Mouse (Mus musculus) ovary, postnatal 36 days (tissue): ENCODE measurements around the gene Nsl1.
A peak's percentile ranks its signal among the peaks of the same experiment; 100 is the strongest.
"Not testable (repeated sequence)": the region's sequence is repeated elsewhere in the genome, so short reads cannot be mapped to it uniquely, and the experiment has no call there.

Source experiments
- DNase-seq: peaks from one replicate; pipeline ENCODE4 v3.0.0; 2022; ENCODE audit warnings: low spot score, mixed read lengths

The Nsl1 gene

GRCm38 (mm10) chr1:191062781-191063485 is at the start of gene Nsl1, which contains the start of gene Tatdn3:
Gene Nsl1, plus strand, starts transcription at chr1:191063012.
Gene Tatdn3, minus strand, starts transcription at chr1:191062932.
- peak; percentile 91 for DNase-seq

GRCm38 (mm10) chr1:191014271-191014670 is 48.5 kb upstream of the Nsl1 start:
- no peak for DNase-seq

- DNase-seq = no peak
Observed at GRCm38 (mm10) chr1:191019803-191020202, 43.0 kb upstream of the Nsl1 start.

GRCm38 (mm10) chr1:191020217-191020924 is 42.4 kb upstream of the Nsl1 start:
- no peak for DNase-seq

GRCm38 (mm10) chr1:191021016-191021415 is 41.8 kb upstream of the Nsl1 start:
- DNase-seq = no peak

DNA sequence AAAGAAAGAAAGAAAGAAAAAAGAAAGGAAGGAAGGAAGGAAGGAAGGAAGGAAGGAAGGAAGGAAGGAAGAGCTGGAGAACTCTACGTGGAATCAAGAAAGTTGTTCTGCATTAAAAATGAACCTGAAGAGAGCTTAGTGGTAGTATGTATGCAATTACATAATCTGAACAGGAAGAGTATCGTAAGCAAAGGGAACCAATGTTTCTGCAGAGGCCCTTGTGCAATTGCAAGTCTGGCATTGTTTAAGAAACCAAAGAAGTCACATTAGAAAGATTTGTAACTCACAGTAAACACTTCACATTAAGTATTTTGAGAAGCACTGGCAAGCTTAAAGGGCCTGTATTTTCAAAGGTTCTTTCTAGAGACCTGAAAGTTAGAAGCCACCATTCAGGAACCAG is 39.7 kb upstream of the Nsl1 start:
- no peak for DNase-seq

DNA sequence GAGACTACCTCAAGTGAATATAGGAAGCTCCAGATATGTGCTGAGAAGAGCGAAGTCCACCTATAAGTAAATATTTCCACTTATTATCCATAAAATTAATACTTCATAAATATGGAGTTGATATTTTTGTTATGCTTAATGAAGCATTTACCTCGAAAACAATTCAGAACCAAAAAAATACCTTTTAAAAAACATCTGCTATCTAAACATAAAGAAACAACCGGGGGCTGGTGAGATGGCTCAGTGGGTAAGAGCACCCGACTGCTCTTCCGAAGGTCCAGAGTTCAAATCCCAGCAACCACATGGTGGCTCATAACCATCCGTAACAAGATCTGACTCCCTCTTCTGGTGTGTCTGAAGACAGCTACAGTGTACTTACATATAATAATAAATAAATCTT is 39.0 kb upstream of the Nsl1 start:
- not testable (repeated sequence) for DNase-seq

- peak; percentile 6 for DNase-seq
Observed at GRCm38 (mm10) chr1:191025016-191026012, 37.5 kb upstream of the Nsl1 start.

DNA sequence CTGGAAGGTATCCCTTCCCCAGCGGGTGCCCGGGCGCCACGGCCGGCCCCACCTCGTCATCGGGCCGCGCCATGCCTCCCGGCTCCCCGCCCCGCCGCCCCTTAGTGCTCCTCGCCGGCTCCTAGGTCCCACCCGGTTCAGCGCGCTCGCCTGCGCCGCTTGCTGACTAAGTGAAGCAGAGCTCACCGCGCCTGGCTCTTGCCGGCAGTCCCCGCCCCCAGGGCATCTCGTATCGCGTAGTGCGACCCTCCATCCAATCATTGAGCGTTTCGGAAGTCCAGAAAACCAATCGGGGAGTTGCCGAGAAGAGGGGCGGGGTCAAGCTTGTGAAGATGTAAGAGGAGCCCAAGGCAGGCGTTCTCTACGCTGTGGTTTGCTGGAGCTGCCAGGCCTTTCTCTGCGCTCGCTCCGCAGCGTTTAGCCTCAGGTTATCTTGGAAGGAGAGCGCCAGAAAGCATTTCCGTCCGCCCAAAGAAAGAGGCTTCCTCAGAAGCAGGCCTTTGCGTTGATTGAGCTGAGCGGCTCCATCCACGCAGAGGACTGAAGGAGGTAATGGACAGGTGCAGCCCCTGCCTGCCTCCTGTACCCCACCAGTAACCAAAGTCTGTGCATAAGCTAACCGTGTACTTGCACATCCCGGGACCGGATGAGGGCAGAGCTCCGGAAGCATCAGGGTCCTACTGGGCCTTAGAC is 36.6 kb upstream of the Nsl1 start, which contains the start of gene Flvcr1:
Gene Flvcr1, minus strand, starts transcription at position 138 of the 693 bp plus-strand sequence.
- DNase-seq = peak; percentile 98

DNA sequence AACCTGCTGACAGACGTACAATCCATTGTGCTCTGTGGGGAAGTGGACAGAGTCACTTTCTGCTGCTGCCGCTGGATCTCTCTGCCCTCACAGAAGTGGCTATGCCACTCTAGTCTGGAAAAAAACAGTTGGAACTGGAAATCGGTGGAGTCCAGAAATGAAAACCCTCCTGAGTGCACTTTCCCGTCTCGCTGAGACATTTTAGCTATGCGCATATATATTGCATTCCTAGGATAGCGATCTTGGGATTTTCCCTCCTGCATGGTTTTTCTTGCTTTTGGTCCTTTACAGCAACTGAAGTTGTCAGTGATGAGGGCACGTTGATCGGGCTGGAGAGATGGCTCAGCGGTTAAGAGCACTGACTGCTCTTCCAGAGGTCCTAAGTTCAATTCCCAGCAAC is 32.6 kb upstream of the Nsl1 start:
- DNase-seq = no peak

DNA sequence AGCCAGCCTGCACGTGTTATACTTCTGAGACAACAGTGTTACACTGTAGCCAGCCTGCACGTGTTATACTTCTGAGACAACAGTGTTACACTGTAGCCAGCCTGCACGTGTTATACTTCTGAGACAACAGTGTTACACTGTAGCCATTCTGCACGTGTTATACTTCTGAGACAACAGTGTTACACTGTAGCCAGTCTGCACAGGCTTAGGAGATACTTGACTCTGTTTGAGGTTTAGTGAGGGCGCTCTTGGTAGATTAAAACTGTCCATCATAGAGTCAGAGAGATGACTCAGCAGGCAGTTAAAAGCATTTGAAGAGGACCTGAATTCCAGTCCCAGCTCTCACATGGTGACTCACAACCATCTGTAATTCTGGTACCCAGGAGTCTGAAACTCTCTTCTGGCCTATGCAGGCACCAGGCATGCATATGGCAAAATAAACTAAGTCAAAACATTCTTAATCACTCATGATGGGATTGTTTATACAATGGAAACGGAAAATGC is 31.8 kb upstream of the Nsl1 start:
- not testable (repeated sequence) for DNase-seq

DNA sequence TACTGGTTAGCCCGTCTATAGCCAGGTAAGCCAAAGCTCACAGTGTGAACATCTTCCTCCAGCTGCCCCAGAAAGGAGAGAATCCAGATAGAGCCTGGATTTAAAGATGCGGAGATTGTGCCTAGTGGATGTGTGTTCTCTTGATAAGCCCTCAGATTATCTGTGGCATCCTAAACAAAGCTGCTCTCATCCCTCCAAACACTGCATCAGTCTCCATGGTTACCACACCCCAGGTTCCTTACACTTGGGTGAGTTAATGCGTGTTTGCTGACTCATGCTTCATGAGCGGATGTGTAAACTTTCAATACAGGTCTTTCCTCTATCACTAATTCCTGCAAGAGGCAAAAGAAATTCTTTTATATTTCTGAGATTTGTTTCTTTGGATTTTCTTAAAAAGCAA is 27.2 kb upstream of the Nsl1 start:
- no peak for DNase-seq

- DNase-seq = no peak
Observed at GRCm38 (mm10) chr1:191036554-191037334, 26.1 kb upstream of the Nsl1 start, which contains the start of gene Spata45. Gene Spata45, plus strand, starts transcription at chr1:191036639.

DNA sequence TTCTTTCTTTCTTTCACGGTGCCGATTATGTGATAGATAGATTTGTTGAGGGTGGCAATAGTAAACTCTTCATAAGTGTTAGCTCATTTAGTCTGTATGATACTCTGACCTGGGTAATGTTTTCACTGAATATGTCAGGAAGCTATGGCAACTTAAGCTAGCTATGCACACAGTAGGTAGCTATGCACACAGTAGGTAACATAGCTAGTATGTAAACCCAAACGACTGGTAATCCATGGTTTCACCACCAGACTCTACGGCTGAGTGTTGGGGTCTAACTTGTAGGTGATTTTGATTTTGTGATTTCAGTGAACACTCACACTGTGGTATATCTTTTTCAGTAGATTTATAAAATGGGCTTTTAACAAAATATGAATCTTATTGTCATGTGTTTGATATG is 24.8 kb upstream of the Nsl1 start:
- DNase-seq = no peak

DNA sequence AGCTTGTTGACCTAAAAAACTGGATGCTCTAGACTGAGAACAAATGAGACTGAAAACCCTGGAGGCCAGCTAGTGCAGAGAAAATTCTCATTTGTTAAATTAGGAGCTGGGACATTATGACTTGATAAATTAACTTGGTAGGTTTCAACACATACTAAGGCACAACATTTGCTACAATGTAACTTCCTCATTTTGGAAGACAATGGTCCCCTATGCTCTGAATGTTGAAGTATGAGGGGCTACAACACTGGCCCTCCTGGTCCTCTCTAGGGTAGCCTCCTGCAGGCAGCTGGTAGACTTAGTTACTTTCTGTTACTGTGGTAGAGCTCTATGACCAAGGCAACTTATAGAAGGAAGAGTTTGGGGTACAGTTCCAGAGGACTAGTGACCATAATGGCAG is 21.5 kb upstream of the Nsl1 start:
- DNase-seq = no peak

GRCm38 (mm10) chr1:191042106-191042505 is 20.7 kb upstream of the Nsl1 start:
- DNase-seq = no peak

DNA sequence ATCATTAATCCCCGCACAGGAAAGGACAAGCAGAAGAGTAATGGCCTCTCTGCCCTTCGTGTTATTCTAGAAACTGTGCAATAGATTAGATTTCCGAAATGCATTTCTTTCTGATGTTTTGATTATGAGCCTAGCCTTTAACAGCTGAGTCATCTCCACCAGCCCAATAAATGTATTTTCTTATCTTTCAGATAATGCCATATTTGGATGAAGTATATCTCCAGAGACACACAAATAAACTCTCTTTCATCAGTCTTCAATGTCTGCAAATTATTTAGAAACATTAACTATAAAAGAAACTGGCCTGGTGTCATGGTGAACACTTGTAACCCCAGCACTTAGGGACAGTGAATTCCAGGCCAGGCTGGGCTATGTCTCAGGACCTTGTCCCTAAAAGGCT is 20.1 kb upstream of the Nsl1 start:
- no peak for DNase-seq

GRCm38 (mm10) chr1:191045264-191045663 is 17.5 kb upstream of the Nsl1 start:
- DNase-seq = no peak

DNA sequence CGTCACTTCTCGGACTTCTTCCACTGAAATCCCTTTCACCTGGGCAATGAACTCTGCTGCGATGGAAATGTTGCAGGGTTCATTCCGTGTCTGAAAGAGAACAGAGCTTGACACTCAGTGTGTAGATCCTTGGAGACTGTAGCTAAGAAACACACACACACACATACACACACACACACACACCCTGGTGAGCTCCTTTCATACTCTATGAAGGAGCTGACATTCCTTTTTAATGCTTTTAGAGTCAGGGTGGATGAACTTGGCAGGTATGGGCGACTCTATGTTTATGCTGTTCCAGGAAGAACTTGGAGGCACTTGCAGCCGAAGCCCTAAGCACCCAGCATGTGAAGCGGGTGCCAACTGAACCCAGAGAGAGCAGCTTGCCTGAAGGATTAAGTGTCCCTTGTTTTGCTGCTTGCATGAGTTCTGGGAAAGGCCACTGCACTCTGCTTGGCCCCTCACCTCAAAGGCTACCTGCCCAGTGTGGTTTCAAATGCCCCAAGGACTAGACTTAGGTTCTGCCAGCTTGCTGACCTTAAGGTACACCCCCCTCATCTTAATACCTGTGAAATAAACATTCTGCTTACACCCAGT is 16.5 kb upstream of the Nsl1 start:
- DNase-seq = no peak

GRCm38 (mm10) chr1:191053555-191053954 is 9.3 kb upstream of the Nsl1 start:
- no peak for DNase-seq
